Mouse (Mus musculus): ENCODE measurements around the gene Col9a3. TPM values are rescaled to one million over a fixed set of nuclear protein-coding genes. Genes with fewer than 3 reads are reported as not detected.

The Col9a3 gene
- polyA plus RNA-seq, 1 experiment, result 38.8 TPM

DNA sequence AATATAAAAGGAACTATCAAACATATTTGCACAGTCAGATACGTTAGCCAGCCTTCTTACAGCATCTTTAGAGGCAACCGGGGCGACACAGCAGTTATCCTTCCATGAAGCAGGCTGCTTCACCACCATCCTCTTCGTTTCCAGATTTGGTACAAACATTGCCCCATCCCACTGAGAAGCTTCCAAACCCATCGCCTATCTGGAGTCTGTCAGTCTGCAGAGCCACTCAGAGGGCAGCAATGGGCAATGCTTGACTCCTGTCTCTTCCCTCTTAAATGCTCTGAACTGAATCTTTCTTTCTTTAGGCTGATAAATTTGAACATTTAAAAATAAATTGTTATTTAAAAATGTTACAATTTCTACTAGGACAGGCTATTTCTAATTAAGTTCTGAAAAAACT, 60.8 kb downstream of the Col9a3 start:
- TF ChIP-seq POLR2A (IDR thresholded peaks at IDR 0.05; ENCODE audit: borderline replicate concordance, insufficient read depth, low read length), result no peak
- TF ChIP-seq CTCF (IDR thresholded peaks at IDR 0.05; ENCODE audit: borderline replicate concordance, insufficient read depth, low read depth, low read length), result no peak
- Histone ChIP-seq H3K27me3 (ENCODE audit: control insufficient read depth, insufficient read depth, low read length) (no peaks in the 10 kb centered on the region), H3K27ac (ENCODE audit: insufficient read depth, low read length) (no peak overlapping the region), H3K4me3 (replicated peaks; ENCODE audit: insufficient read depth, low read depth, low read length) (no peak overlapping the region), H3K4me1 (ENCODE audit: control insufficient read depth, insufficient read depth, low read length) (peaks cover 4% of the 10 kb centered on the region; the same call in 1 of the 2 replicates)
- no peak for DNase-seq
- WGBS, result 82% methylated on average over 5 of the region's 5 CpGs

DNA sequence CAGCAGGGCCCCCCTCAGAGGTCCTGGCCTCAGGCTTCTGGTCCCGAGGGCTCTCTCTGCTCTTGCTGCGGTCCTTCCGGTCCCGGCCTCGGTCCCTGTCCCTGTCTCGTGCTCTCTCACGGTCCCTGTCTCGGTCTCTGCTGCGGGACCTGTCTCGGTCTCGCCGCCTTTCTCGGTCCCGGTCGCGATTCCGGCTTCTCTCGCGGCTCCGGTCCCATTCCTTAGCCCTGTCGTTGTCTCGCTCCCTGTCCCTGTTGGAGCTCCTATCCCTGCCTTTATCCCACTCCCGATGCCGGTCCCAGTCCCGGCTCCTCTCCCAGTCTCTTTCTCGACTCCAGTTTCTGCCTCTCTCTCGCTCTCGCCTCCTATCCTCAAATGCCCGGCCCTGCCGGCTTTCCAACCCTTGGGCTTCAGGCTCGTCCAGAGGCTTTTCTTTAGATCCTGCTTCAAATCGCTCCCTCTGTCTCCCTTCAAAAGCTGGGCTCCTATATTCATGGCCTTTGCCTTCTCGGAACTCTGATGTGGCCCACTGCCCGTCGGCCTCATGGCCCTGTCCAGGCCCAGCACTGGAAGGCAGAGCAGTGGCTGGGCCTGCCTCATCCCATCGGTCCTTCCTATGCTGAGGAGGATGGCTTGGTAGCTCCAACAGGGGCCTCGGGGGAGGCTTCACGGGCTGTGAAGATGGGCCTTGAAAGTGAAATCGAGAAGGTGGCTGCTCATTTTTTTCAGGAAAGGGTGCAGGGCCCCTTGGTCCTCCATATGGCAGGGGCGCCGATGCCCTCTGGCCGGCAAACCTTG, 62.0 kb downstream of the Col9a3 start:
- peak; percentile 17 to 49 for DNase-seq
- H3K27ac ChIP-seq (ENCODE audit: insufficient read depth, low read length), result no peak overlapping the region
- no peaks in the 10 kb centered on the region for H3K27me3 ChIP-seq (ENCODE audit: control insufficient read depth, insufficient read depth, low read length)
- 23% methylated on average over 42 of the region's 42 CpGs for WGBS
- H3K4me3 ChIP-seq (replicated peaks; ENCODE audit: insufficient read depth, low read depth, low read length), result peak overlapping the region; percentile 3
- TF ChIP-seq CTCF (IDR thresholded peaks at IDR 0.05; ENCODE audit: borderline replicate concordance, insufficient read depth, low read depth, low read length) (no peak), POLR2A (IDR thresholded peaks at IDR 0.05; ENCODE audit: borderline replicate concordance, insufficient read depth, low read length) (no peak)
- peaks cover 4% of the 10 kb centered on the region; the same call in 1 of the 2 replicates for H3K4me1 ChIP-seq (ENCODE audit: control insufficient read depth, insufficient read depth, low read length)

DNA sequence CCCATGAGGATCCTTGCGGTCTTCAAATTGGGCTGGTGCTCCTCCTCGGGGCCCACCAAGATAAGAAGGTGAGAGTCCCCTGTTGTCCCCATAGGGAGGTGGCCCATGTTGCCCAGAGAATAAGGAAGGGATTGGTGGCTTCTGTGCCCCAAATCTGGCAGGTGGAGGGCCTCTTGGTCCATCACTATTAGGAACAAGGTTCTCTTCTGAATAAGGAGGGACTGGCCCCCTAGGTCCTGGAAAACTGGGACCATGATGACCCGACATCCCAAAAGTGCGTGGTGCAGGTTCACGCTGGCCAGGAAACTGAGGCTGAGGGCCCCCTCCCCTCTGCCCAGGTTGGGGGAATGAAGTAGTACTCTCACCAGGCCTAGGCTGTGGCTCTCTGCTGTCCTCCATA, 62.9 kb downstream of the Col9a3 start:
- H3K4me1 ChIP-seq (ENCODE audit: control insufficient read depth, insufficient read depth, low read length), result peaks cover under 1% of the 10 kb centered on the region; the same call in 1 of the 2 replicates
- no peak for DNase-seq
- H3K4me3 ChIP-seq (replicated peaks; ENCODE audit: insufficient read depth, low read depth, low read length), result no peak overlapping the region
- H3K27ac ChIP-seq (ENCODE audit: insufficient read depth, low read length), result no peak overlapping the region
- no peaks in the 10 kb centered on the region for H3K27me3 ChIP-seq (ENCODE audit: control insufficient read depth, insufficient read depth, low read length)
- WGBS, result 94% methylated on average over 5 of the region's 5 CpGs
- TF ChIP-seq POLR2A (IDR thresholded peaks at IDR 0.05; ENCODE audit: borderline replicate concordance, insufficient read depth, low read length) (no peak), CTCF (IDR thresholded peaks at IDR 0.05; ENCODE audit: borderline replicate concordance, insufficient read depth, low read depth, low read length) (no peak)

DNA sequence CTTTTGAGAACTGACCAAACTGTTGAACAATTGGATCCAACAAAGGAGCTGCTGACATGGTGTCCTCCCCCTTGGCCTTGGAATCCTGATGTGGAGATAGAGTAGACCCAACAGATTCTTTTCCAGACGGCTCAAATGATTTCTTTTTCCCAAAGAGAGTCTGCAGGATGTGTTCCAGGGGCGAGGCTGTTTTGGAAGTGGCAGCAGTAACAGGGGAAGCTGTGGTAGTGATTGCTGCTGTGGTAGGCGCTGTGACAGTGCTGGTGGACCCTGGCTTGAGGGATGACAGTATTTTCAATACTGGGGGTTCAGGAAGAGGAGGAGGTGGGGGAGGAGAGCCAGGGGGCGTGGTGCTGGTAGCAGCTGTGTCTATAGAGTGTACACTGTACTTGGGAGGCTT, 64.4 kb downstream of the Col9a3 start:
- TF ChIP-seq CTCF (IDR thresholded peaks at IDR 0.05; ENCODE audit: borderline replicate concordance, insufficient read depth, low read depth, low read length) (no peak), POLR2A (IDR thresholded peaks at IDR 0.05; ENCODE audit: borderline replicate concordance, insufficient read depth, low read length) (no peak)
- DNase-seq, result no peak
- 85% methylated on average over 4 of the region's 4 CpGs for WGBS
- no peaks in the 10 kb centered on the region for H3K27me3 ChIP-seq (ENCODE audit: control insufficient read depth, insufficient read depth, low read length)
- H3K4me3 ChIP-seq (replicated peaks; ENCODE audit: insufficient read depth, low read depth, low read length), result no peak overlapping the region
- no peaks in the 10 kb centered on the region for H3K4me1 ChIP-seq (ENCODE audit: control insufficient read depth, insufficient read depth, low read length)
- no peak overlapping the region for H3K27ac ChIP-seq (ENCODE audit: insufficient read depth, low read length)

Other genes starting within 250 kb of the Col9a3 start
- 18.6 and 25.3 TPM in 2 replicates for gene Slco4a1, start 141.5 kb upstream of the Col9a3 start, polyA plus RNA-seq (2012; rRNA removed)
- gene Ntsr1, start 97.8 kb upstream of the Col9a3 start, polyA plus RNA-seq (2012; rRNA removed), result 0.79 and 1.3 TPM in 2 replicates
- gene Mrgbp, start 16.5 kb upstream of the Col9a3 start, polyA plus RNA-seq (2012; rRNA removed), result 32.2 and 34.6 TPM in 2 replicates
- gene Ogfr, start 8.5 kb upstream of the Col9a3 start, polyA plus RNA-seq (2012; rRNA removed), result 54.2 and 56.1 TPM in 2 replicates
- 0.11 and 0.24 TPM in 2 replicates for gene Tcfl5, start 44.9 kb downstream of the Col9a3 start, polyA plus RNA-seq (2012; rRNA removed)
- gene Dido1, start 112.2 kb downstream of the Col9a3 start, polyA plus RNA-seq (2012; rRNA removed), result 36.2 and 37.9 TPM in 2 replicates
- gene Gid8, start 112.3 kb downstream of the Col9a3 start, polyA plus RNA-seq (2012; rRNA removed), result 61.6 and 65.4 TPM in 2 replicates
- gene Slc17a9, start 127.5 kb downstream of the Col9a3 start, polyA plus RNA-seq (2012; rRNA removed), result 0.70 and 1.2 TPM in 2 replicates
- gene Bhlhe23, start 179.1 kb downstream of the Col9a3 start, polyA plus RNA-seq (2012; rRNA removed), result 0.06 TPM in 1 of 2 replicates, not detected in the other

All from cerebellum, adult 2 months (tissue).